Mouse (Mus musculus) layer of hippocampus, postnatal 14 days (tissue): Measurements from ENCODE around the gene Acad9. TPM values are rescaled to one million over a fixed set of nuclear protein-coding genes. Genes with fewer than 3 reads are reported as not detected.

ENCODE experiments used
- DNase-seq, 2 experiments: peaks; one replicate each; pipeline ENCODE4 v3.0.0; 2021 to 2022; ENCODE audit warnings: low spot score in 2 of 2, mixed read lengths in 1 of 2
- long read RNA-seq, 2 experiments: library from polyadenylated mRNA; stranded (forward); transcript quantifications; one replicate each; pipeline ENCODE4 v2.0.0; 2021
- total RNA-seq, 2 experiments: library from RNA; stranded (reverse); gene quantifications; 2 replicates each; pipeline ENCODE4 v1.2.3; 2021

Acad9 gene
- 10 to 100 TPM; 42.1 to 45.4 TPM for total RNA-seq
- long read RNA-seq, experiment 1, transcript Acad9-201 (18 exons, 3,930 nt), result major isoform, 39 of 47 reads
- long read RNA-seq, experiment 1, partial matches to known transcripts, result 0 of 47 reads
- long read RNA-seq, experiment 1, other reads (novel, unspliced or antisense), result 8 of 47 reads
- long read RNA-seq, experiment 2, transcript Acad9-201 (18 exons, 3,930 nt), result major isoform, 51 of 63 reads
- long read RNA-seq, experiment 2, partial matches to known transcripts, result 2 of 63 reads
- long read RNA-seq, experiment 2, other reads (novel, unspliced or antisense), result 8 of 63 reads

- DNase-seq, result peak; percentile 91 to 97
Observed at GRCm38 (mm10) chr3:36065843-36066651, at the start of gene Acad9. Gene Acad9 (plus strand): TSS chr3:36065979.

DNA sequence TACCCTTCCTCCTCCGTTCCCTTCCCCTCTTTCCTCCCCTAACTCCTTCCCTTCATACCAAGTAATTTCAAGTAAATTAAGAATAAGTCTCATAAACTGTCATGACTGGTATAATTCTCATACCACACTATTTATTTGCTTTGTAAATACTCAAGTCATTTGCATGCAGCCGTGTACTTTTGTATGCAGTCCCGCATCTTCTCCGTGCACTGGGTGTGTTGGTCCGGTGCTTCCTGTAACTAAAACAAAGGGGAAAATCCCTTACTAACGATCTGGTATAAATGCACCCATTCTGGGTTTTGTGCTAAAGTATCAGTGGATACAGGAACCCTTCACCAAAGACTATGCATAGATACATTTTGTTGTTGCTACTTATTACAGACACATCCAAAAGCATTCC lies 40.0 kb upstream of the Acad9 start:
- DNase-seq, result no peak

DNA sequence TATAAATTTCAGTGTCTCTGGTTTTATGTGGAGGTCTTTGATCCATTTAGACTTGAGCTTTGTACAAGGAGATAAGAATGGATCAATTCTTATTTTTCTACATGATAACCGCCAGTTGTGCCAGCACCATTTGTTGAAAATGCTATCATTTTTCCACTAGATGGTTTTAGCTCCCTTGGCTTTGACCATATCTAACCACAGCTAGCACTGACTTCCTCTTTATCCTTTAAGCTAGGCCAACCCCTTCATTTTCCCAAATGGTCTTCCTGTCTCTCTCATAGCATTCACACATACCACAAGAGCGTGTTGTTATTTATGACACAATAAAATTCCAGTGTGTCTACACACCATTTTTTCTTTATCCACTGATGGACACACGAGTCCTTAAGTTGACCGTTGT lies 35.8 kb upstream of the Acad9 start:
- no peak for DNase-seq

GRCm38 (mm10) chr3:36031740-36032510 lies 33.9 kb upstream of the Acad9 start:
- no peak for DNase-seq

DNA sequence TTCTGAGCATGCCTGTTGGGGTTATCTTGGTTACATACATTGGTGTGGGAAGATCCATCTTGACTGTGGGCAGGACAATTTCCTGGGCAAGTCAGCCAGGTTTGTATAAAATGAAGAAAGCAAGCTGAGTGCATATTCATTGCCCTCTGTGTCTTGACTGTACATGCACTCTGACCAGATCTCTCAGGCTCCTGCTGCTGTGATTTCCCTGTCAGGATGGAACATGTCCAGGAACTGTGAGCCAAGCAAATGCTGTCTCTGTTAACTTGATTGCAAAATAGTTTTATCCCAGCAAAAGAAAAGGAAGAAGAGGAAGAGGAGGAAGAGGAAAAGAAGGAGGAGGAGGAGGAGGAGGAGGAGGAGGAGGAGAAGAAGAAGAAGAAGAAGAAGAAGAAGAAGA lies 21.3 kb upstream of the Acad9 start:
- no peak for DNase-seq

DNA sequence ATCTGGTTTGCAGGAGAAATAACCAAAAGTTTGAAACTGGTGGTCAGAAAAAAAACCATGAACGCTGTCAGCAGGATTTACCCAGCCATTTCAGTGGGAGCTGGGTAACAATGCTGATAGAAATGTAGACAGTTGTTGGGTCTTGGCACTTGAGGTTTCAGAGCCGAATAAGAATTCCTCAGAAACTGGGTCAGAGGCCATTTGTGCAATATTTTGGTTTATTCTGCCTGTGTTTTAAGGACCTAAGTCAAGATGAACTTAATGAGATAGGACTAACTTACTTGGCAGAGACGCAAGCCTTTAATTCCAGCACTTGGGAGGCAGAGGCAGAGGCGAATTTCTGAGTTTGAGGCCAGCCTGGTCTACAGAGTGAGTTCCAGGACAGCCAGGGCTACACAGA lies 20.7 kb upstream of the Acad9 start:
- no peak for DNase-seq

- no peak for DNase-seq
Observed at GRCm38 (mm10) chr3:36049106-36049505, 16.7 kb upstream of the Acad9 start.

DNA sequence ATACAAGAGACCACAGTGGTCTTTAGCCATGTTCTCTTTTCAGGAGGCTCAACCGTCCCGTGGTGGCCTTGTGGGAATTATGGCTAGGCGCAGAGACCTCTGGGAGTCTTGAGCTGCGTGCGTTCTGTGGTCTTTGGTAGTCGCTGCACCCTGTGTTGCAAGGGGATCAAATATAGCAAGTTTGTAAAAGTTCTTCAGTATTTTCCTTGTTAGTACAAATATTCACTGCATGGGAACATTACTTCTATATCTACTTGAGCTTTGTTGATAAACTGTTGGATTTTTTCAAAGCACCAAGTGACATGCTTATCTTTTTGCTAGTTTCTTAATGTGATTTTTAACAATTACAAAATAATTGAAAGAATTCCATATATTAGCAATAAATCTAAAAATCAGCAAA lies 12.3 kb upstream of the Acad9 start, which contains the start of gene Ccdc144b:
Gene Ccdc144b (minus strand): TSS at position 101 of the 400 bp plus-strand sequence.
- DNase-seq, result no peak

- peak; percentile 37 to 57 for DNase-seq
Observed at GRCm38 (mm10) chr3:36060096-36060850, 5.5 kb upstream of the Acad9 start.

DNA sequence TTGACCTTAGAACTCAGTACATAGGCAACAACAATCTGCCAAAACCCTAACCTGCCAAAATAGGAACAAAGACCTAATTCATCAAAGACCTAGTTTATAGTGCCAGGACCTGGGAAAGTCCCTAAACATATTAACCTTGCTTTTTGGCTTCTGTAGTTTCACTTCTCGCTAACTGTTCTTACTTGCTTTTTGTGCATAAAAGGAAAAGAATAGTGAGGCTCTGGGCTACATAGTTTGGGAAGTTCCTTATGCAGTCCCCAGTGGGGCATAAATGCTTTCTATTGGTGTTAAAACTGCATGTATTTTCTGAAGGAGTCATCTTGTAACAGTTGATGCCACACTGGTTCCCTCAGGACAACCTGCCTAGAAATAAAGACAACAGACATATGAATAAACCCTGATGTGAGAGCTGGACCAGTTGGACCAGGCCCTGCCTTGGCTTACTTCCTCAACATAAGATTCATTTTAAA lies 1.2 kb upstream of the Acad9 start:
- no peak for DNase-seq

- no peak for DNase-seq
Observed at GRCm38 (mm10) chr3:36065166-36065565, 613 bp upstream of the Acad9 start.

DNA sequence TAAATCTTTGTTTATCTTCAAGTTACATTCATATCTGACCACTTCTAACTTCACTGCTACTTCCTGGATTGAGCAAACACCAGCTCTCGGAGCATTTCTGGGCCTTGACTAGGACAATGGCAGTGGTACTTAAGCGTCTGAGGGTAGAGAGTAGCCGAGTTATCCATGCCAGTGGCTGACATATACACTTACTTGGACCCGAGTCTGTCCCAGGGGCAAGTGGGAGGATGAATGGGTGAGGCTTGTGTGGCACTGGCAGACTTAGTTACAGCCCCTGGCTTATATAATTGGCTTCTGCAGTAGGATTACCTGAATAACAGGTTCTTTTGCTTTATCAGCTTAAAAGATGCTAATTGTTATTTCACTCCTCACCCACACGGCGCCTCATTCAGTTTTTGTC lies 2.0 kb downstream of the Acad9 start:
- no peak for DNase-seq

- DNase-seq, result no peak
Observed at GRCm38 (mm10) chr3:36070436-36070835, 4.7 kb downstream of the Acad9 start.

DNA sequence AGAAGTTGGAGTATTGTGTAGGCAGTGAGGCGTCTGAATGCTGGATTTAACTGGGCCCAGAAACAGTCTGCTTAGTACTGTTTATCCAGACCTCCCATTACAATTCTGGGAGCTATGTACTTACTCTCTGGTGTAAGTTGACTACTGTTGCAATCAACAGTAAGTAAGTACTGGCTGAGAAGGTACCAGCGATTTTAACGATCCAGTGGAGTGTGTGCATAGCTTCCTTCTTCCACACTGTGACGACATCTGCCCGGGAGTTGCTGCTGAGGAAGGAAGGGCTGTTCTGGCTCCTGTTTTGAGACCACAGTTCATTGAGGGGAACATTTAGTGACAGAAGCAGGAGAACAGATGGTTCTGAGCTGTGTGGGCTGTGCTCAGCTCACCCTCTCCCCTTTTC lies 5.3 kb downstream of the Acad9 start:
- DNase-seq, result no peak

- no peak for DNase-seq
Observed at GRCm38 (mm10) chr3:36074231-36074630, 8.5 kb downstream of the Acad9 start.

DNA sequence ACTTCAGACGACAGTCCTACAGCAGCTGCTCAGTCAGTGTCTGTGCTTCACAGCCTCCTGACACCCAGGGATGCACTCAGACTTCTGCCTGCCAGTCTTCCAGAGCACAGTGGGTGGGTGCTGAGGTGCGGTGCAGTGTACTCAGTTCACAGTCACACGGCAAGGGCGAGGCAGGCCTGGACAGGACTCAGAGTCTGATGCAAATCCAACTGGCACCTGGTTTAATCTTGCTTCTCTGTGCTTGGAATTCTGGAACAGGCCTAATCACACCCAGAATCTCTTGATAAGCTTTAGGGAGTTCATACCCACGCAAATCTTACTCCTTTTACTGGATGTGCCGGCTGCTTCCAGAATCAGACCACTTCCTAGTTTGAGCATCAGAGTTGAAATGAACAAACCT lies 9.7 kb downstream of the Acad9 start:
- no peak for DNase-seq

DNA sequence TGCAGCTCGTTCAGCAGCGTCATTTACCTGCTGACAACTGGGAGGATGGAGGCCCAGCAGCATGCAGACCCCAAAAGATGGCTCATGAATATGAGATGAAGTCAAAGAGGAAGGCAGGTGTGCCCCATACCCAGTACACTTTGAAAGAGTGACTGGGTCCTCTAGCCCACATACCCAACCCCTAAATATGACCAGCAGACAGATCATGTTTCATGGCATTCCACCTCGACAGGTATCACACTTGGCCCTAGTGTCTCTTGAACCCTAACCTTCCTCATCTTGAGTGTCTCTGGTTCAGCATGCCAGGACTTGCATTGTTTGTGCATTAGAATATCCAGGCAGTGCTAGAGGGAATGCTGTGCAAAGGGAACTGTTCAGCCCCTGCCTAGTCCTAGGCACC lies 11.6 kb downstream of the Acad9 start:
- DNase-seq, result no peak

GRCm38 (mm10) chr3:36079886-36080285 lies 14.1 kb downstream of the Acad9 start:
- DNase-seq, result no peak

GRCm38 (mm10) chr3:36080741-36081140 lies 15.0 kb downstream of the Acad9 start:
- DNase-seq, result no peak

DNA sequence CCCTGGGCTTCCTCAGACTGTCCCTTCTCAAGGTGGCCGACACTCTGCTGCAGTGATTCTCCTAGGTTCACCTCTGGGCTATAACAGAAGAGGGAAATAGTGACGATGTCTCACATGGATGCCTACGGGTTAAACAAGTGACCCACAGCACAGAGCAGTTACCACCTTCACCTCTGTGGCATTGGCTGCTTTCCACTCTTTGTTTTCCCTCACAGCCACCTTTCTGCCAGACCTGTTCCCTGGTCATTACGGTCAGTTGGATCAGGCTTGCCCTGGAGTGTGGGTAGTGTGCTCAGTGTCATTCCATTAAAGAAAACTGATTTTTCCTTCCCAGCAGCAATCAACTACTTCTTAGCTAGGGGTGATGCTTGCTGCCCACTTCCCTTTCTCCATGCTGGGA lies 17.1 kb downstream of the Acad9 start:
- no peak for DNase-seq

DNA sequence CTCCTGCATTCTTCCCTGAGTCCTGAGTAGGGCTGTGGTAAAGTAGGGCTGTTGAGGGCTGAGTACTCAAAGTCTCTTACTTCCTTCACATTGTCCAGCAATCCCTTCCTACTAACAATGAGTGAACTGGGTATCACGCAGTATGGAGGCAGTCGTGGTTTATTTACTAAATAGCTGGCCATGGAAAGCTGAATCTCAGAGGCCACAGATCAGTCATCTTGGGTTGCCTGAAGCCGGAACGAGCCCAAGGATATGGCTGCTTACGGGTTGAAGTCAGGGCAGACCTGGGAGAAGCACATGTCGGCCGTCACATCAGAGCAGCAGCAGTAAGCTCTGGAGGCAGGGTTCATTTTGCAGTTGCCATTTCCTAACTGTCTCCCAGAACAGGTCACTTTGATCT lies 17.6 kb downstream of the Acad9 start:
- no peak for DNase-seq
